Mouse (Mus musculus) E14TG2a.4 (cell line): ENCODE measurements around the gene Gm36079.
"Not testable (repeated sequence)": the region's sequence is repeated elsewhere in the genome, so short reads cannot be mapped to it uniquely, and the experiment has no call there.

ENCODE experiments used
- CTCF ChIP-seq: conservative IDR thresholded peaks from 2 replicates; pipeline ENCODE4 v1.5.1; 2014; ENCODE audit warnings: low read length
- NANOG ChIP-seq: IDR thresholded peaks from 2 replicates; pipeline ENCODE4 v1.6.1; 2014; ENCODE audit warnings: borderline replicate concordance, low read length, mixed read lengths
- POU5F1 ChIP-seq: IDR thresholded peaks from 2 replicates; pipeline ENCODE4 v1.6.1; 2014; ENCODE audit warnings: low read length, borderline replicate concordance

- TF ChIP-seq CTCF, NANOG, POU5F1: not testable (repeated sequence)
Observed at GRCm38 (mm10) chr13:120062903-120063302, 36.1 kb upstream of the Gm36079 start.
